Mouse (Mus musculus) forebrain, embryonic 15.5 days (tissue): ENCODE measurements around the gene Jund. TPM values are rescaled to one million over a fixed set of nuclear protein-coding genes. Genes with fewer than 3 reads are reported as not detected.
A peak's percentile ranks its signal among the peaks of the same experiment; 100 is the strongest.

Experiments
- ATAC-seq: fragments of 200-750 bp; cut with Nextera tagmentation; replicated peaks from 2 replicates; pipeline ENCODE4 v1.8.0; 2017; ENCODE audit warnings: mild to moderate bottlenecking, moderate TSS enrichment, moderate library complexity
- H3K27ac ChIP-seq: fragments of 300-500 bp; sonication (generic); replicated peaks from 2 replicates; pipeline ENCODE4 v1.5.1; 2015; ENCODE audit warnings: mild to moderate bottlenecking, inconsistent platforms
- H3K27me3 ChIP-seq: fragments of 300-500 bp; sonication (generic); 2 replicates; pipeline ENCODE4 v1.6.1; 2015; ENCODE audit warnings: inconsistent platforms
- H3K36me3 ChIP-seq: fragments of 300-500 bp; sonication (generic); 2 replicates; pipeline ENCODE4 v1.6.1; 2015; ENCODE audit warnings: mild to moderate bottlenecking, inconsistent platforms
- H3K4me1 ChIP-seq: fragments of 300-500 bp; sonication (generic); 2 replicates; pipeline ENCODE4 v1.6.1; 2015; ENCODE audit warnings: inconsistent platforms
- H3K4me2 ChIP-seq: fragments of 300-500 bp; sonication (generic); replicated peaks from 2 replicates; pipeline ENCODE4 v1.6.1; 2015; ENCODE audit warnings: mild to moderate bottlenecking, inconsistent platforms
- H3K4me3 ChIP-seq: fragments of 300-500 bp; sonication (generic); 2 replicates; pipeline ENCODE4 v1.5.1; 2015; ENCODE audit warnings: mild to moderate bottlenecking, inconsistent platforms
- H3K9ac ChIP-seq: fragments of 300-500 bp; sonication (generic); replicated peaks from 2 replicates; pipeline ENCODE4 v1.6.1; 2015; ENCODE audit warnings: mild to moderate bottlenecking, inconsistent platforms
- H3K9me3 ChIP-seq: fragments of 300-500 bp; sonication (generic); 2 replicates; pipeline ENCODE4 v1.6.1; 2016; ENCODE audit warnings: inconsistent platforms
- WGBS: fragments of 180-500 bp; shearing (Covaris S2); methylation state at CpG from one replicate; pipeline ENCODE4 v1.1.7; 2015; ENCODE audit warnings: mixed read lengths; 5-methylcytosine and 5-hydroxymethylcytosine counted together
- polyA plus RNA-seq: library from polyadenylated mRNA; unstranded; fragments of >200 nt; fragmentation: Nextera tagmentation; extraction: Ambion mirVana; gene quantifications from 2 replicates; pipeline ENCODE4 v1.2.1, GENCODE M21; 2015

The Jund gene
- polyA plus RNA-seq, 1 experiment from 2014 or later, result 96.0 TPM

DNA sequence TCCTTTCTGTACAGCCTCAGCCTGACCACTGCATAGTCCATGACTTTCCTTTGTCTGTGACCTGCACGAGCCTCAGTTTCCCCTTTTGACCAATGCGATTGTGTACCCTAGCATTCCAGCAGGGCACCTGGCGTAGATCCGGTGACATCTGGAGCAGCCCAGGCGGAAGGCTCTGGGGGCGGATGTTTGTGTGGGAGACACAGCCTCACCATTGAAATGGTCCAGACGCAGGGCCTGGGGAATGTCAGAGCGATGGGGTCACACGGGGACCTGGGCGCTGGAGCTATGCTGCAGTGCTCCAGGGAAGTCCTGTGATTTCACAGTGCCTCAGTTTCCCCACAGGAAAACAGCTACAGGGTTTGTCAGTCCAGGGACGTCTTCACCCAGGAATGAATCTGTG is 43.4 kb downstream of the Jund start:
- no peaks in the 10 kb centered on the region for H3K9me3 ChIP-seq
- no peak overlapping the region for H3K9ac ChIP-seq
- peaks cover 58% of the 10 kb centered on the region for H3K27me3 ChIP-seq
- H3K36me3 ChIP-seq, result no peaks in the 10 kb centered on the region
- WGBS, result 73% methylated on average over 11 of the region's 11 CpGs
- H3K27ac ChIP-seq, result no peak overlapping the region
- H3K4me3 ChIP-seq, result no peak overlapping the region
- no peak overlapping the region for H3K4me2 ChIP-seq
- H3K4me1 ChIP-seq, result peaks cover 18% of the 10 kb centered on the region
- no peak for ATAC-seq

DNA sequence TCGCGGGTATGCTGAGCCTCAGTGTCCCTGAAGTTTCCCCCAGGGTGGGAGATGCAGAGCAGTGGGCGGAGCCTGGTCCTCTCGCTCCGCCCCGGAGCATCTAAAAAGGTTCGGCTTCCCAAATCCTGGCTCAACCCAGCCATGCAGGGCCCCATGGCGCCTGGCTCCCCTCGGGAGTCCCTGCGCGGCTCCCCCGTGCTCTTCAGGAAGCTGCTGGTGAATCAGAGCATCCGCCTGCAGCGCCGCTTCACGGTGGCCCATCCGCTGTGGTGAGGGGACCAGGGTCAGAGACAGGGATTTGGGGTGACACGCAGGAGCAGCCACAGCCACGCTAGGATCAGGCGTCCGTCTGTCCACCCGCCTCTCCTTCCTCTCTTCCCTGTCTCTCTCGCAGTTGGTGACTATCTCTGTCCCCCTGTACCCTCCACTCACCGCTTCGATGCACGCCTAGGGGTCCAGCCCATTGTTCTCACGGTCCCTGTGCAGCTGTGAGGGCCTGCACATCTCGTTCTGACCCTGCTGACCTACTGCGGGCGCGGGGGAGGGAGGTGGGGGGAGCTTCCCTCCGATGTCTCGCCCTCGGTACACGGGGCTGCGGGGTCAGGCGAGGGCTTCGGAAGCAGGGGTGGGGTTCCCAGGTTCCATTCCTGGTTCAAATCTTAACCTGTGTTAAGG is 44.4 kb downstream of the Jund start:
- Histone ChIP-seq H3K9ac (peak overlapping the region; percentile 32; the same call in 1 of the 2 replicates), H3K36me3 (no peaks in the 10 kb centered on the region), H3K4me1 (peaks cover 18% of the 10 kb centered on the region), H3K27ac (no peak overlapping the region), H3K4me2 (peak overlapping the region; percentile 50), H3K4me3 (peak overlapping the region; percentile 37; the same call in 1 of the 2 replicates), H3K9me3 (no peaks in the 10 kb centered on the region), H3K27me3 (peaks cover 58% of the 10 kb centered on the region)
- WGBS, result 2% methylated on average over 38 of the region's 38 CpGs
- ATAC-seq, result 0 out of 2 replicates have a peak, but pooled peaks have one; percentile 21

DNA sequence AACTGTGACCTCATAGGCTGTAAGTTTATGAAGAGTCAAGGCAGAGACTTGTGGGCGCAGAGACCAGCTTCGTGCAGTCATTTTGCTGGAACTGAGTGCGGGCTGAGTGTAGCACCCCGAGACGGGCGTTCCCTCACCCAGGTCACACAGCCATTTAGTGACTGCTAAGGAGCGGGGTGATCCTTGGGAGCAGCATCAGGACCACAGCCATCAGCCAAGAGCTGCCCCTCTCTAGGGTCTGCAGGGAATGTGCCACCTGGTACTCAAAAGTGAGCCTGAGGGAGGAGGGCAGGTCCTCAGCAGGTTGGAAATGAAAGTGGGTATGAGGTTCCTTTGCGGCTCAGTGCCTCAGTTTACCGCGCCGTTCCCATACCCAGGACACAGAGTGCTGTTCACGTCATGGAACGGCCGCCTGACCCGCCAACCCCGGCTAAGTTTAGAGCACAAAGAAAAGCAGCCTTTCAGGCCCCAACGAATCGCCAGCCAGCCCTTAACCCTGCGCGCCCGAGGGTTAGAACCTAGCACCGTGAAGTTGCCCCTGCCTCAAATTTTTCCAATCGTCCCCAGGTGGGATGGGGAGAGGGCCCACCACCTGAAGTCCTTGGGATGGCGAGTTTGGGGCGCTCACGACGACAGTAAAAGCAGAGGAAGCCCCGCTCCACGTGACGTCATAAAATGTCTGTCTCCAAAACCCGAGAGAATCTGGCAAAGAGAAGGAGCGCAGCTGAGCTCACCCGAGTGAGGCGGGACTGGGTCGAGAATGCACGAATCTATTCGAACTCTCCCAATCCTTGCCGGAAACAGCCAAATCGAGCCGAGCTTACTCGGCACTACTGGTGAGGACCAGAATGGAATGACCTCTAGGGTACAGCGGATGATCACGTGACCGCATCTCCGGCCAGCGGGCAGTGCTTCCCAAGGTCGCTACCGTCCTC is 45.2 kb downstream of the Jund start:
- peak; percentile 20; the same call in 1 of the 2 replicates for ATAC-seq
- H3K9ac ChIP-seq, result peak overlapping the region; percentile 49
- no peaks in the 10 kb centered on the region for H3K36me3 ChIP-seq
- H3K9me3 ChIP-seq, result no peaks in the 10 kb centered on the region
- peaks cover 56% of the 10 kb centered on the region for H3K27me3 ChIP-seq
- H3K4me3 ChIP-seq, result peak overlapping the region; percentile 37
- peaks cover 18% of the 10 kb centered on the region for H3K4me1 ChIP-seq
- WGBS, result 3% methylated on average over 48 of the region's 48 CpGs
- no peak overlapping the region for H3K27ac ChIP-seq
- H3K4me2 ChIP-seq, result peak overlapping the region; percentile 50

DNA sequence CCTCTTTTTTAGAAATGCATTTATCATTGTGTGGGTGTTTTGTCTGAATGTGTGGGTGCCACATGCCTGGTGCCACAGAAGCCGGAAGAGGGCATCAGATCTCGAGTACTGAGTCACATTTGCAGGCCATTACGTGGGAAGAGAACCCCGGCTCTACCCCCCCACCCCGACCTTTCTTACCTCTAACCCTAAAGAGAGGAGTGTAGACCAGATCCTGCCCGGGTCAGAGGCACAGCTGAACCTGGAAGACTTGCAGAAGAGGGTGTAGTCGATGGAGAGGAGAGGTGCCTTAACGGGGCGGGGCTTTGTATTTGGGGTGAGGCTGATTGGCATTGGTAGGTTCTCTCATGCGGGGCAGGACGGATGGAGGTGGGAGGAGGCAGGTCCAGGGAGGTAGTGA is 46.1 kb downstream of the Jund start:
- peaks cover 18% of the 10 kb centered on the region for H3K4me1 ChIP-seq
- no peak overlapping the region for H3K4me2 ChIP-seq
- H3K36me3 ChIP-seq, result no peaks in the 10 kb centered on the region
- H3K9me3 ChIP-seq, result no peaks in the 10 kb centered on the region
- no peak overlapping the region for H3K27ac ChIP-seq
- no peak overlapping the region for H3K4me3 ChIP-seq
- 63% methylated on average over 11 of the region's 11 CpGs for WGBS
- H3K9ac ChIP-seq, result no peak overlapping the region
- ATAC-seq, result no peak
- peaks cover 55% of the 10 kb centered on the region for H3K27me3 ChIP-seq

DNA sequence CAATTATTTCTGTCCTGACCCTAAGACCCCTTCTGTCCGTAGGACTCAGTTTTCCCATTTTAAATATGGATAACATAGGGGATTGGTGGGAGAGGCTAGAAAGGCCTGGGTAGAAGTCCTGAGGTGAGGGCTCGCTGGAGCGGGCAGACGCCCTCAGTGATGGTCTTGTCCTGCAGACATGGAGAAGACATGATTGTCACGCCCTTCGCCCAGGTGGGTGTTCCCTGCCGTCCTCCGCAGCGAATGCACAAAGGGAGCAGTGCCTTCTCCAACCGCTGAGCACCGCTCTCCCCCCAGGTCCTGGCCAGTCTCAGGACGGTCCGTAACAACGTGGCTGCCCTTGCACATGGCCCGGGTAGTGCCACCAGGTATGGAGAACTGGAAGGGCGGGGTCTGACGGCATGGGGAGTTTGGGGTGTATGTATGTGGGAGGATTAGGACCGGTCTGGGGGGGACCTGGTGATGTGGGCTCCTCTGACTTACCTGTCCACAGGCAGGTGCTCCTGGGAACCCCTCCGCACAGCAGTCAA is 47.0 kb downstream of the Jund start:
- Histone ChIP-seq H3K27me3 (peaks cover 55% of the 10 kb centered on the region), H3K4me2 (no peak overlapping the region), H3K9ac (no peak overlapping the region), H3K36me3 (no peaks in the 10 kb centered on the region), H3K9me3 (no peaks in the 10 kb centered on the region), H3K27ac (no peak overlapping the region), H3K4me3 (no peak overlapping the region), H3K4me1 (peaks cover 18% of the 10 kb centered on the region)
- WGBS, result 64% methylated on average over 19 of the region's 19 CpGs
- ATAC-seq, result no peak

DNA sequence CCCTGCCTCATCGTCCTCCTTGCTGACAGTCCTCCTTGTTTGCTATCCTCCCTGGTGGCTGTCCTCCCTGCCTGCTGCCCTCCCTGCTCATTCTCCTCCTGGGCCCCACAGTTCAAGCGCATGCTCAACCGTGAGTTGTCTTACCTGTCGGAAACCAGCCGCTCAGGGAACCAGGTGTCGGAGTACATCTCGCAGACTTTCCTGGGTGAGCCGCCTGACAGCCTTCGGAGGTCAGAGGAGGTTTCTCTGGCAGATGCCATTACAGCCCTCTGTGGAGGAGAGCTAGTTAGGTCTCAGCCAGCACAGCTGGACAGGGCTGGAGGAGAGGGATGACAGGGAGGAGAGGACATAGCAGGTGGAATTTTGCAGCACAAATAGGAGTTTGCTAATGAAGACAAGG is 47.9 kb downstream of the Jund start:
- ATAC-seq, result no peak
- H3K9ac ChIP-seq, result no peak overlapping the region
- peaks cover 47% of the 10 kb centered on the region for H3K27me3 ChIP-seq
- no peaks in the 10 kb centered on the region for H3K36me3 ChIP-seq
- no peak overlapping the region for H3K4me3 ChIP-seq
- 78% methylated on average over 9 of the region's 9 CpGs for WGBS
- no peak overlapping the region for H3K4me2 ChIP-seq
- no peaks in the 10 kb centered on the region for H3K9me3 ChIP-seq
- peaks cover 18% of the 10 kb centered on the region for H3K4me1 ChIP-seq
- no peak overlapping the region for H3K27ac ChIP-seq

DNA sequence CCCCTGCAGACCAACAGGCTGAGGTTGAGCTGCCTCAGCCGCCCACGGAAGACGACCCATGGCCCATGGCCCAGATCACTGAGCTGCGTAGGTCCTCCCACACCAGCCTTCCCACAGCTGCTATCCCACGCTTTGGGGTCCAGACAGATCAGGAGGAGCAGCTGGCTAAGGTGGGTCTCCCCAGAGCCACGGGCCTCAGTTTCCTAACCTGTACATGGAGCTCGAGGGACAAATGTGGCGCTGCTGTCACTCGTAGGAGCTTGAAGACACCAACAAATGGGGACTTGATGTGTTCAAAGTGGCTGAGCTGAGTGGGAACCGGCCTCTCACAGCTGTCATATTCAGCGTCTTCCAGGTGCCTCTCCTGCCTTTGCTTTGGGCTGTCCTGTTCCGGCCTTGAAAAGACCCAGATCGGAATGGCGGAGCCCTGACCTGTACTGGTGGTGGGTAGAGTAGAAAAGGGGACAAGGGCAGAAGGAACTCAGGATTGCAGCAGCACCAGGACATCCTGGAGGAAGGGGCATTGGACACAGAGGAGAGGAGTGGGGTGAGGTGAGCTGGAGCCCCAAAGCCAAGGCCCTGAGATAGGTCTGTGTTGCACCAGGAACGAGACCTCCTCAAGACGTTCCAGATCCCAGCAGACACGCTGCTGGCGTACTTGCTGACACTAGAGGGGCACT is 48.6 kb downstream of the Jund start:
- Histone ChIP-seq H3K27me3 (peaks cover 41% of the 10 kb centered on the region), H3K4me1 (peaks cover 18% of the 10 kb centered on the region), H3K4me3 (no peak overlapping the region), H3K9ac (no peak overlapping the region), H3K9me3 (no peaks in the 10 kb centered on the region), H3K27ac (no peak overlapping the region), H3K36me3 (no peaks in the 10 kb centered on the region), H3K4me2 (no peak overlapping the region)
- WGBS, result 89% methylated on average over 18 of the region's 18 CpGs
- ATAC-seq, result no peak

DNA sequence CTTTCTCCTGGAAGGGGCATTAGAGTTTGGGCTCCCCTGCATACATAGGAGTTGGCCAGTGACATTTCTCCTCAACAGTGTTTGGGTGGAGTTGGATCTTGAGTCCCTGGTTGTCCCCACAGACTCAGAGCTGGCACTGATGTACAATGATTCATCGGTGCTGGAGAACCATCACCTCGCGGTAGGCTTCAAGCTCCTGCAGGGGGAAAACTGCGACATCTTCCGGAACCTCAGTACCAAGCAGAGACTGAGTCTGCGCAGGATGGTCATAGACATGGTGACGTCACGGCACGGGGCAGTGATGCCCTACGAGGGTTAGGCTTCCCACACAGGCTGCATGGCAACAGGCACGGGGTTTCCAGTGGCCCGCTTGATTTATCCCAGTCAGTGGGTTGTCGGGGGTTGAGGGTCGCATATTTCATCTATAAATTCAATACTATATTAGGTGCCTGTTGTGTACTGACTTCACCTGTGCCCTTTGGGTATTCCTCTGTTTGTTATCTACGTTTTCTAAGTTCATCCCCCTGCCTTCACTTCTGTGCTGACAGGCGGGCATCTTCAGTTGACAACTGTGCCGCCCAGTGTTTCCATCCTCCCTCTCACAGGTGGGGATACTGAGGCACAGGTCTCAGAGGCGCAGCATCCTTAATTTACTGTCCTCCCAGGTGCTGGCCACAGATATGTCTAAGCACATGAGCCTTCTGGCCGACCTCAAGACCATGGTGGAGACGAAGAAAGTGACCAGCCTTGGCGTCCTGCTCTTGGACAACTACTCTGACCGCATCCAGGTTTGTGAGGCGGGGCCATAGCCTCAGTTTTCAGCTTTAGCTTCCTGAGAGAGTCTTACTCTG is 49.7 kb downstream of the Jund start:
- 89% methylated on average over 23 of the region's 23 CpGs for WGBS
- no peak overlapping the region for H3K9ac ChIP-seq
- no peak overlapping the region for H3K27ac ChIP-seq
- ATAC-seq, result no peak
- peaks cover 10% of the 10 kb centered on the region for H3K4me1 ChIP-seq
- H3K9me3 ChIP-seq, result no peaks in the 10 kb centered on the region
- H3K27me3 ChIP-seq, result peaks cover 30% of the 10 kb centered on the region
- no peak overlapping the region for H3K4me2 ChIP-seq
- no peaks in the 10 kb centered on the region for H3K36me3 ChIP-seq
- no peak overlapping the region for H3K4me3 ChIP-seq

DNA sequence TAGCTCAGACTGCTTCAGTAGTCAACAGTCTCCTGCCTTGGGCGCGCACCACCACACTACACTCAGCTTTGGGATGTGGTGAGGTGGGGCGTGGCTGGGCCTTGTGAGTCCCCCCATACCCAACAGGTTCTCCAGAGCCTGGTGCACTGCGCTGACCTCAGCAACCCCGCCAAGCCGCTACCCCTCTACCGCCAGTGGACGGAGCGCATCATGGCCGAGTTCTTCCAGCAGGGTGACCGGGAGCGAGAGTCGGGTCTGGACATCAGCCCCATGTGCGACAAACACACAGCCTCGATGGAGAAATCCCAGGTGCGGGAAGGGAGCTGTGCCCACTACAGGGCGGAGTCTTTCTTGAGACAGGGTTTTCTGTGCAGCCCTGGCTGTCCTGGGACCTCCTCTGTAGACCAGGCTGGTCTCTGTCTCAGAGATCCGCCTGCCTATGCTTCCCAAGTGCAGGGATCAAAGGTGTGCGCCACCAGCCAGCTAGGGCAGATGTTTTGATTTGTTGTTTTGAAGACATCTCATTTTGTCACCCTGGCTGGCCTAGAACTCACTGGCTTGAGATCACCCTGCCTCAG is 50.4 kb downstream of the Jund start:
- Histone ChIP-seq H3K4me2 (no peak overlapping the region), H3K27ac (no peak overlapping the region), H3K4me1 (peaks cover 3% of the 10 kb centered on the region), H3K9me3 (no peaks in the 10 kb centered on the region), H3K36me3 (no peaks in the 10 kb centered on the region), H3K9ac (no peak overlapping the region), H3K27me3 (peaks cover 23% of the 10 kb centered on the region), H3K4me3 (no peak overlapping the region)
- ATAC-seq, result no peak
- 90% methylated on average over 19 of the region's 19 CpGs for WGBS
